In the genomic region with DNA sequence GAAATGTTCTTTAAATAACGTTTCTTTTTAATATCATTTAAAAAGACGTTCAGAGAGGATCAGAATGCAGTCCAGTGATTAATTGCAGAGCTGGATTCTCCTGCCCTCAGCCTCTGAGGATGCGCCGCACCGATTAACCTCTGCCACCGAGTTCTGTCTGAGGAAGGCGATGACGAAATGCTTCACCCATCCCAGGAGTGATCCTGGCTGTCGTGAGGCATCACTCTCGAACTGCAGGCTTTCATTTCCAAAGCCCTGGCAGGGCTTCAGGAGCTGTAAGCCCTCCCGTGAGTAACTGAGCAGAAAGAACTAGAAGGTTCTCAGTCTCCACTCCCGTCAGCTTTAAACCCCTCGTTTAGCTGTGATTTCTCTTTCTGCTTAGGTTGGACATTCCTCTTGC, we compare ENCODE assay signal across 19 mouse cellular contexts.
DNase-seq lines count a peak whose midpoint lies in the region; ATAC-seq lines count a peak whose summit lies in the region.
"Had no signal": no experiment of that assay in that cellular context is flagged by ENCODE, and none has a peak within 500 bp of the region (broad histone marks: within the 10 kb centered on the region; RNA-seq: fewer than 3 reads in every experiment).

No protein-coding gene starts in this region.

- H3K4me2 ChIP-seq in embryonic facial prominence, embryonic 15.5 days (replicated peaks), result no peak overlapping the region
- H3K4me2 ChIP-seq: embryonic facial prominence, embryonic 13.5 days; forebrain, embryonic 13.5 days; heart, embryonic 13.5 days; hindbrain, embryonic 12.5 days had no signal

- no peaks in the 10 kb centered on the region for H3K36me3 ChIP-seq in embryonic facial prominence, embryonic 15.5 days
- H3K36me3 ChIP-seq in embryonic facial prominence, embryonic 10.5 days (replicated peaks), result no peaks in the 10 kb centered on the region
- H3K36me3 ChIP-seq: embryonic facial prominence, embryonic 13.5 days; heart, embryonic 13.5 days; hindbrain, embryonic 12.5 days had no signal

- 0 out of 2 replicates have a peak overlapping the region, but pooled peaks have one; percentile 6 for H3K9ac ChIP-seq in embryonic facial prominence, embryonic 15.5 days
- H3K9ac ChIP-seq: embryonic facial prominence, embryonic 13.5 days; forebrain, embryonic 13.5 days; forebrain, postnatal 0 days; heart, embryonic 13.5 days; hindbrain, embryonic 12.5 days had no signal

- no peaks in the 10 kb centered on the region for H3K27me3 ChIP-seq in embryonic facial prominence, embryonic 15.5 days
- 0 out of 2 replicates have a peak, but pooled peaks cover 3% of the 10 kb centered on the region for H3K27me3 ChIP-seq in embryonic facial prominence, embryonic 10.5 days (replicated peaks; ENCODE audit: low read depth, poor library complexity, severe bottlenecking)
- H3K27me3 ChIP-seq: CH12.LX; embryonic facial prominence, embryonic 13.5 days; forebrain, embryonic 13.5 days; heart, embryonic 13.5 days; hindbrain, embryonic 12.5 days had no signal

- no peak overlapping the region for H3K27ac ChIP-seq in embryonic facial prominence, embryonic 15.5 days (replicated peaks)
- H3K27ac ChIP-seq in embryonic facial prominence, embryonic 10.5 days (replicated peaks), result no peak overlapping the region
- H3K27ac ChIP-seq: embryonic facial prominence, embryonic 13.5 days; forebrain, embryonic 13.5 days; heart, embryonic 13.5 days; hindbrain, embryonic 12.5 days had no signal

- H3K9me3 ChIP-seq in embryonic facial prominence, embryonic 15.5 days (replicated peaks), result no peaks in the 10 kb centered on the region
- no peaks in the 10 kb centered on the region for H3K9me3 ChIP-seq in embryonic facial prominence, embryonic 10.5 days
- H3K9me3 ChIP-seq: embryonic facial prominence, embryonic 13.5 days; forebrain, embryonic 13.5 days; heart, embryonic 13.5 days; hindbrain, embryonic 12.5 days had no signal

- H3K4me3 ChIP-seq in embryonic facial prominence, embryonic 15.5 days (replicated peaks), result no peak overlapping the region
- no peak overlapping the region for H3K4me3 ChIP-seq in embryonic facial prominence, embryonic 10.5 days
- H3K4me3 ChIP-seq: embryonic facial prominence, embryonic 13.5 days; forebrain, embryonic 13.5 days; heart, embryonic 13.5 days; hindbrain, embryonic 12.5 days had no signal

- WGBS in embryonic facial prominence, embryonic 15.5 days, result 55% methylated on average over 13 of the region's 13 CpGs
- WGBS in embryonic facial prominence, embryonic 10.5 days, result 74% methylated on average over 13 of the region's 13 CpGs

- ATAC-seq in embryonic facial prominence, embryonic 15.5 days (ENCODE audit: insufficient number of reproducible peaks, low FRiP score, low TSS enrichment, low read depth), result no peak
- ATAC-seq: forebrain, embryonic 13.5 days; forebrain, postnatal 0 days; intestine, embryonic 16.5 days had no signal

- DNase-seq in embryonic facial prominence, embryonic 10.5 days (ENCODE audit: low spot score), result no peak
- DNase-seq in testis, postnatal 10 days (ENCODE audit: low spot score), result peak; percentile 24
- no peak for DNase-seq in testis, postnatal 14 days (ENCODE audit: low spot score)
- DNase-seq in adrenal gland, adult 2 months, result peak; percentile 62
- DNase-seq in adrenal gland, postnatal 25 days, result peak; percentile 41
- no peak for DNase-seq in retina, embryonic 14.5 days (ENCODE audit: low spot score)
- DNase-seq in yolk sac, embryonic 10.5 days (ENCODE audit: low spot score), result no peak
- DNase-seq: cerebellum, adult 2 months; forebrain, postnatal 0 days; gastrocnemius, postnatal 14 days; heart, postnatal 36 days; kidney, adult 2 months had no signal

- H3K4me1 ChIP-seq in embryonic facial prominence, embryonic 15.5 days, result no peaks in the 10 kb centered on the region
- peaks cover 9% of the 10 kb centered on the region; the same call in 1 of the 2 replicates for H3K4me1 ChIP-seq in embryonic facial prominence, embryonic 10.5 days
- H3K4me1 ChIP-seq: forebrain, embryonic 13.5 days; hindbrain, embryonic 12.5 days had no signal

Comparison
In these comparisons a context has a peak if more than half of its experiments do, and no peak if none do; other contexts are left out.
1. DNase-seq: peak in testis, postnatal 10 days (single experiment), adrenal gland, adult 2 months (single experiment) and adrenal gland, postnatal 25 days (single experiment); none in embryonic facial prominence, embryonic 10.5 days (single experiment), testis, postnatal 14 days (single experiment), retina, embryonic 14.5 days (single experiment) and yolk sac, embryonic 10.5 days (single experiment).